Mouse (Mus musculus) regulatory T cell (primary cell): ENCODE measurements around the gene 1190005I06Rik.

Experiments
- in situ Hi-C: fragments of 300-600 bp; cut with MboI, MseI; formaldehyde crosslinking; loops from one replicate; pipeline ENCODE4 v1.15.1; 2025; ENCODE audit warnings: high pct_unique_total_duplicates

1190005I06Rik gene

DNA sequence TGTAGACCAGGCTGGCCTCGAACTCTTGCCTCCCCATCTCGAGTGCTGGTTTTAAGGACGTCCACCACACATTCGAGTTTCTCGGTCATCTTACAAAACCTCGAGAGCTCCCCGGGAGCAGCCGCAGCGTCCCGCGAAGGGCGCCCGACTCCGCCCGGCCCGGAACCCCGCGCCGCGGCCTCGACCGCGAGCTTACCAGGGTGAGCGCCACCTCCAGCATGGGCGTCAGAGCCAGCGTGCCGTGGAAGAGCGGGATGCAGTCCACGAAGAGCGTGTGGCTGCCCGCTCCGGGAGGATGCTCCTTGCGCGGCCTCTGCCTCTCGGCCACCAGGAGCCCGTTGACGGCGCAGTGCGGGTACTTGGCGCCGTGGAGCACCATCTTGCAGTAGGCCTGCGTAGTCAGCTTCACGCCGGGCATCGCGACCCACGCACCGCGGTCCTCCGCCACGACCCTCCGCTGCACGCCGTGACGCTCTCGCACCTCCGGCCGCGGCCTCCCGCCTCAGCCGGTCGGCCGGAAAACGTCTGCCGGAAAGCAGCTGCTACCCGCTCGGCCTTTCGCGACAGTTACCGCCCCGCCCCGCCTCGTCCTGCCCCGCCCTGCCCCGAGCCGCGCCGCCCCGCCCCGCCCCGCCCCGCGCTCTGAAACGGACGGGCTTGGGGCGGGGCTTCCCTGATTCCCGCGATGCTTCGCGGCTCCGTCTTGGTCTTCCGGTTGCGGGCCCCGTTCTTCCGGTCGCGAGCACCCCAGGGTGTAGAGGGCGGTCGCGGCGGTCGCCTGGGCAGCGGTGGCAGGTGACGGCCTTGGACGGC, 20.3 kb upstream of the 1190005I06Rik start, which contains the start of the genes Gm27021 and Cox4i1:
Gm27021 (minus strand) TSS at position 519 of the 813 bp plus-strand sequence.
Cox4i1 (plus strand) TSS at position 662 of the 813 bp plus-strand sequence.
- in situ Hi-C loops = no loop called here

- in situ Hi-C loops = no loop called here
Measured at GRCm38 (mm10) chr8:120666807-120667470, 19.5 kb upstream of the 1190005I06Rik start.

GRCm38 (mm10) chr8:120665726-120666455, 18.5 kb upstream of the 1190005I06Rik start:
- in situ Hi-C loops = no loop called here

- in situ Hi-C loops = no loop called here
Measured at GRCm38 (mm10) chr8:120664566-120664965, 17.1 kb upstream of the 1190005I06Rik start.

- in situ Hi-C loops = no loop called here
Measured at GRCm38 (mm10) chr8:120657415-120657814, 10.0 kb upstream of the 1190005I06Rik start.

- in situ Hi-C loops = no loop called here
Measured at GRCm38 (mm10) chr8:120656322-120657052, 9.1 kb upstream of the 1190005I06Rik start.

DNA sequence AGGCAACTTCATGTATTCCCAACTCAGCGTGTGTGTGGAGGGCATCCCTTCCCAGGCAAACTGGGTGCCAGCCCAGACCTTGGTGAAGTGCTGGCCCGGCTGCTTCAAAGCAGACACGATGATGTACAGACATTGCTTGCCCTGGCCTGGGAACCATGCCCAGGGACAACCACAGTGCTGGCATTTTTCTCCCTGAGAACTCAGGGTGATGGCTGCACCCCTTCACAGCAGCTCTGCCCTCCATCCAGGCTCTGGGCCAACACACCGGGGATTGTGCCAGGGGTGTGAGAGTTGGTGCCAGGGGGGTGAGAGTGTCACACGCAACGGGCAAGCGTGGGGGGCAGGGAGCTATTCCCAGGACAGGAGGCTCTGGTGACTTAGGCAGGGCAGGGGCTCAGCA, 2.8 kb downstream of the 1190005I06Rik start:
- in situ Hi-C loops = loop anchor here (25.0 kb wide), 1 partner anchor 443 kb away; the partner anchor contains the start of gene Foxf1

GRCm38 (mm10) chr8:120642031-120642662, 5.3 kb downstream of the 1190005I06Rik start:
- in situ Hi-C loops = loop anchor here (25.0 kb wide), 1 partner anchor 445 kb away; the partner anchor contains the start of gene Foxf1

DNA sequence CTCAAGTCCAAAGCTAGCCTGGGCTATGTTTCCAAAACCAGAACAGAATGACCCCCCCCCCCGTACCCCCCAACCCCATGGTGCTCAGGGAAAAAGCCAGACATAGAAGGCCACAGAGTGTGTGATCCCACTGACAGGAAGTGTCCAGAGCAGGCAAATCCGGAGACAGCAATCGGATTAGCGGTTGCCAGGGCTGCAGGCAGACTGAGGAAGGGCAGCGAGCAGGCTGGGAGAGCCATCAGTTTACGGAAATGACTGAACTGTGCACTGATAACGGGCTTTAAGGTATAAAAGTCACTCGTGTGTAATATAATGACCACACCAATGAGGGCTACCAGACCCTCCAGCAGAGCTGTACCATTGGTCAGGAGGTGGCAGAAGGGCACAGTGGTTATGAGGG, 6.2 kb downstream of the 1190005I06Rik start:
- in situ Hi-C loops = loop anchor here (25.0 kb wide), 1 partner anchor 446 kb away; the partner anchor contains the start of gene Foxf1

GRCm38 (mm10) chr8:120634329-120634839, 13.0 kb downstream of the 1190005I06Rik start:
- in situ Hi-C loops = loop anchor here (25.0 kb wide), 1 partner anchor 453 kb away; the partner anchor contains the start of gene Foxf1

- in situ Hi-C loops = loop anchor here (25.0 kb wide), 1 partner anchor 454 kb away; the partner anchor contains the start of gene Foxf1
Measured at GRCm38 (mm10) chr8:120633665-120634271, 13.7 kb downstream of the 1190005I06Rik start.

DNA sequence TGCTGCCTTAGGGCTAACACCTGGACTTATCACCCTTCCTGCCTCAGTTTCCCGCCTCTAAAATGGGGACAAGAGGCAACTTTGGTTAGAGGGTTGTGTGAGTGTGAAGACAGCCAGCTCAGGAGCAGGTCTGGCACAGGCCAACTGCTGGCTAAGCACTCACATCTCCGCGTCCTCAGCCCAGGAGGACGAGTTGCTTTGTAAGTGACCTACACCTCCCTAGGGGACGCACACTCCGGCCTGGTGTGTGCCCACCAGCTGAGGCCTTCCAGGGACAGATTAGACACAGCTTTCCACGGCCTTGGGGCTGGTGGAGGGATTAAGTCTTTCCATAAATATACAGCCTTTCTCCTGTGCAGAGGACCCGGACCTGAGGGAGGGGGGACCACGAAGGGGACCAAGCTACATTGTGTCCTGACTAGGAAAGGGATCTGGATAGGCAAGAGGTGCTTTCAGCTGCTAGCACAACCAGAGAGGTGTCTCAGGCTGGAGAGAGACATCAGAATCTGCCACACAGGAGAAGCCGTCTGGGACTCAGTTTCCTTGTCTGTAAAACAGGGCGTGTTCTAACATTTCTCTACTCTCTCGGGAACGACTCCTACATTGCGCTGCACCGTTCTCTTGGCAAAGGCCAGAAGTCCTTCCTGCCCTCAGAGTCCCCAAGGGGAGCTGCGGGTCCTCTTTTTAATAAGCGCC, 14.3 kb downstream of the 1190005I06Rik start:
- in situ Hi-C loops = loop anchor here (25.0 kb wide), 1 partner anchor 454 kb away; the partner anchor contains the start of gene Foxf1

DNA sequence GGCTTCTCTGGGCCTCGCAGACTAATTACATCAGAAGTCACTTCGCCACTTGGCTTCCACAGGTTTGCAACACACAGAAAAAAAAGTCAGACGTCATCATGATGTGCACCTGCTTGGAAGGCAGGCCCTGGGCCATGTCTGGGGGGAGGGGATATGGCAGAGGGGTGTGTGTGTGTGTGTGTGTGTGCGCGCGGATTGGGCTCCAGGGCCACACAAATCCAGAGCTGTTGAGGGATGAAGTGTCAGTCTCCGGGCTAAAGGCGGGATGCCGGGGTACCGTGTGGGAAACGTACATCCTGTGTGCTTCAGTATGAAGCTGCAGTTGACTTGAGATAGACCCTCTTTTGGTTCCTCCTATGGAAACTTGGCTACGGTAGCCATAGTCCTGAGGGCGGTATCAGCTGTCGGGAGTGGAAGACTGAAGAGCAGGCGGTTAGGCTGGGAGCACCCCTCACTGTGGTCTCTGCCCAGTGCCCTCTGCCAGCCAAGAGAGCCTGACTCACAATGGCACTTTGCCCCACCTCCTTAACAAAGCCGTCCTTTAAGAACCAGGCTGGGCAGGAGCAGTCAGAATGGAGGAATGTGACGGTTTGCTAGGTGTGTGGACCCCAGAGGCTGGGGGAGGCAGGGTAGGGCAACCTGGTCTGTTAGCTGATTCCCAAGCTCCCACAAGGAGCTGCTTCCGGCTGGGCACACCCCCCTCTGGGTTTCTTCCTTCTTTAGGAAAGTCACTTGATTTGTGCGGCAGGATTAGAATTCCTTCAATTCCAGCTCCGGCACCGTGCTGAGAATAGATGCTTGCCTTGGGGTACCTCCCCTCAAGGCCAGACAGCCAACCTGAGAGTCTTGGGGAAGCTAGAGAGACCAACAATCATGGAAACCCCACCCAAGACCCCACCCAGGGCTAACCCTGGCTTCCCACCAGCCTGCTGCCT, 15.7 kb downstream of the 1190005I06Rik start:
- in situ Hi-C loops = loop anchor here (25.0 kb wide), 1 partner anchor 456 kb away; the partner anchor contains the start of gene Foxf1

- in situ Hi-C loops = loop anchor here (25.0 kb wide), 1 partner anchor 456 kb away; the partner anchor contains the start of gene Foxf1
Measured at GRCm38 (mm10) chr8:120630848-120631247, 16.6 kb downstream of the 1190005I06Rik start.

DNA sequence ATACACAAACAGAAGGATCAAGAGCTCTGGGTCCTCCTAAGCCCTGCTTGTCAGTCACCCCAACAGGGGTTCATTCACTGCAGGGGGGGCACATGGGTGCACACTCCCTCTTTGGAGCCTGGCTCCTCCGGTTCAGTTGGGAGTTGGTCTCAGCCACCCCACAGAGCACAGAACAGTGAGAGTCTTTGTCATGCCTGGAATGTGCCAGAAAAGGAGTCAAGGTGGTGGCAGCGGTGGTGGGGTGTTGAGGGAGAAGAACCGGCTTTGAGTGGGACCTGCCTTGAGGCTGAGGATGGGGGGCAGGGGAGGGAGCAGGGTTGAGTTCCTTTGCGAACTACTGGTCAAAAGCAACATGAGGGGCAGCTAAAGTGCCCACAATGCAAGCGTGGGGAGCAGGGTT, 17.4 kb downstream of the 1190005I06Rik start:
- in situ Hi-C loops = loop anchor here (25.0 kb wide), 1 partner anchor 457 kb away; the partner anchor contains the start of gene Foxf1

GRCm38 (mm10) chr8:120627298-120627697, 20.1 kb downstream of the 1190005I06Rik start:
- in situ Hi-C loops = loop anchor here (25.0 kb wide), 1 partner anchor 460 kb away; the partner anchor contains the start of gene Foxf1

- in situ Hi-C loops = loop anchor here (25.0 kb wide), 1 partner anchor 461 kb away; the partner anchor contains the start of gene Foxf1
Measured at GRCm38 (mm10) chr8:120626461-120626860, 21.0 kb downstream of the 1190005I06Rik start.
